Mouse (Mus musculus): ENCODE data around the gene Btbd18. TPM values are rescaled to one million over a fixed set of nuclear protein-coding genes. Genes with fewer than 3 reads are reported as not detected.
A peak's percentile ranks its signal among the peaks of the same experiment; 100 is the strongest.

Btbd18 gene
- total and polyA plus RNA-seq, 3 experiments, result not detected

DNA sequence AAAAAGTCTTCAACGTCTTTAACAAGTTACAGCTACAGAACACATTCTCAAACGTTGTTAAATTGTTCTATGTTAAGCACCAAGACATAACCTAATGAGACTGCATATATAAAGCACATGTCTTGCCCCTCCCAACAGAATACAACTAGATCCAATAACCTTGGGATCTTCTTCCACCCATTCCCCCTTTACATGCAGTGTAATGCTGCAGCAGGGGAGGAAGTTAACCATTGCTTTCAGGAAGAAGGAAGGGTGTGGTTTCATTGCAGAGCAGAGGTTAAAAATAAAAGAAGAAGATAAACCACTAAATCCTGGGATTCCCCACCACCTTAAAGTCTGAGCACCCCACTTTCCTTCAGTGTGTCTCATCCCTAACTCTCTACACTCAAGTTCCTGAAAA, 36.2 kb upstream of the Btbd18 start:
- 22% methylated on average over 2 of the region's 2 CpGs for WGBS
- Histone ChIP-seq H3K9ac (ENCODE audit: low read depth, low read length) (no peak overlapping the region), H3K27ac (peak overlapping the region; percentile 58), H3K79me2 (replicated peaks; ENCODE audit: control insufficient read depth, insufficient read depth, low read length) (peaks cover 6% of the 10 kb centered on the region), H3K4me1 (ENCODE audit: control insufficient read depth, insufficient read depth, low read length) (peaks cover 28% of the 10 kb centered on the region), H3K27me3 (ENCODE audit: control insufficient read depth, insufficient read depth, low read length) (no peaks in the 10 kb centered on the region), H3K4me3 (no peak overlapping the region), H3K36me3 (ENCODE audit: control insufficient read depth, insufficient read depth, low read length) (peaks cover 73% of the 10 kb centered on the region)
- intact Hi-C loops (cut with DNase I), result loop anchor here (2.0 kb wide), 1 partner anchor 16 kb away; no protein-coding TSS in a partner anchor
- no peak for DNase-seq
- TF ChIP-seq POLR2A (IDR thresholded peaks at IDR 0.05; ENCODE audit: insufficient read depth, low read depth, low read length) (no peak), CTCF (IDR thresholded peaks at IDR 0.05) (no peak), EP300 (IDR thresholded peaks at IDR 0.05; ENCODE audit: insufficient read depth, low read depth, low read length) (no peak)

DNA sequence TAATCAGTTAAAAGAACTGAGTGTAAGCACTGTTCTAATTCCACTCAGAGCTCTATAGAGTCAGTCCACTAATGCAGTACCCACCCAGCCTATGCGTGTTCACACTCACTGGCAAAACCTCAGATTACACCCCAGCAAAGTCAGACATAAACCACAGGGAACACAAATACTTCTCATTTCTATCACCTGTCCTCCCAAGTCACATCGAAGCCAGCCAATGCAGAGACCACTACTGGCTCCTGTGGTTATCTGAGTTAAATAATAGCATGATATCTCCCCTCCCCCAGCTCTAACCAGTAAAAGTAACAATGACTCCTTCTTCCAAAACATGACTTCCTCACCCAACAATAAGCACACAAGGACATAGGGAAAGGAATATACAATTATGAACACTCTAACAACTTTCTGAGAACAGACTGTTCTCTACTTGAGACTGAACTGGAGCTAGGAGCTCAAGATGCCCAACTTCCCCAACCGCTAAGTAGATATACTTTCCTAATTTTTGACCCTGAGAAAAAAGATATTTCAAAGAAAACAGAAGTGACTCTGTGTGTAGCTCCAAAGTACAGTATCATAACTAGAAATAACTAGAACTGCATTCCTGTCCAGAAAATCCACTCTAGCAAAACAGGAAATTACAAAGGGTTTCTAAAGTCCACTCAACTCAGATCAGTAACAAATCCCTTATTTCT, 35.3 kb upstream of the Btbd18 start:
- peaks cover 6% of the 10 kb centered on the region for H3K79me2 ChIP-seq (replicated peaks; ENCODE audit: control insufficient read depth, insufficient read depth, low read length)
- DNase-seq, result no peak
- no peaks in the 10 kb centered on the region for H3K27me3 ChIP-seq (ENCODE audit: control insufficient read depth, insufficient read depth, low read length)
- H3K4me3 ChIP-seq, result no peak overlapping the region
- H3K9ac ChIP-seq (ENCODE audit: low read depth, low read length), result no peak overlapping the region
- intact Hi-C loops (cut with DNase I), result loop anchor here (2.0 kb wide), 1 partner anchor 15 kb away; no protein-coding TSS in a partner anchor
- TF ChIP-seq CTCF (IDR thresholded peaks at IDR 0.05), result no peak
- no peak for TF ChIP-seq EP300 (IDR thresholded peaks at IDR 0.05; ENCODE audit: insufficient read depth, low read depth, low read length)
- TF ChIP-seq POLR2A (IDR thresholded peaks at IDR 0.05; ENCODE audit: insufficient read depth, low read depth, low read length), result no peak
- H3K4me1 ChIP-seq (ENCODE audit: control insufficient read depth, insufficient read depth, low read length), result peaks cover 30% of the 10 kb centered on the region
- peak overlapping the region; percentile 58 for H3K27ac ChIP-seq
- WGBS, result 39% methylated on average over 3 of the region's 3 CpGs
- peaks cover 72% of the 10 kb centered on the region for H3K36me3 ChIP-seq (ENCODE audit: control insufficient read depth, insufficient read depth, low read length)

DNA sequence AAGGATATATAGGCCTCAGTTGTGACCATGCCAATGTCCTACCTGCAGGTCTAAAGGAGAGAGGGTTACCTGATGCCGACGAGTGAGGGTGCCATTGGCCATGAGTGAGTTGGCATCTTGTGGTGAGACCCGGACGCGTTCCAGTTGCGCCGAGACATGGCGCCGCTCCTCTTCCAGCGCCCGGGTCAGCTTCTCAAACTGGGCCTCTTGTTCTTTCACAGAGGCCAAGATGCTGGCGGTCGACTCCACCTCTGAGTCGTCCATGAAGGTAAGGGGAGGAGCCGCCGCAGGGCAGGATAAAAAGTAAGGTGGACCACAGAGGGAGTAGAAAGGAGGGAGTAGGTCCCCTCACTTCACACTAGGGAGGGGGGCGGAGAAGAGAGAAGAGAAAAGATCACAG, 34.7 kb upstream of the Btbd18 start:
- 91% methylated on average over 17 of the region's 17 CpGs for WGBS
- Histone ChIP-seq H3K79me2 (replicated peaks; ENCODE audit: control insufficient read depth, insufficient read depth, low read length) (peaks cover 6% of the 10 kb centered on the region), H3K9ac (ENCODE audit: low read depth, low read length) (peak overlapping the region; percentile 54; the same call in 1 of the 2 replicates), H3K4me3 (no peak overlapping the region), H3K4me1 (ENCODE audit: control insufficient read depth, insufficient read depth, low read length) (peaks cover 30% of the 10 kb centered on the region), H3K36me3 (ENCODE audit: control insufficient read depth, insufficient read depth, low read length) (peaks cover 70% of the 10 kb centered on the region), H3K27me3 (ENCODE audit: control insufficient read depth, insufficient read depth, low read length) (no peaks in the 10 kb centered on the region), H3K27ac (peak overlapping the region; percentile 58)
- intact Hi-C loops (cut with DNase I), result no loop called here
- no peak for TF ChIP-seq CTCF (IDR thresholded peaks at IDR 0.05)
- TF ChIP-seq EP300 (IDR thresholded peaks at IDR 0.05; ENCODE audit: insufficient read depth, low read depth, low read length), result no peak
- DNase-seq, result no peak

DNA sequence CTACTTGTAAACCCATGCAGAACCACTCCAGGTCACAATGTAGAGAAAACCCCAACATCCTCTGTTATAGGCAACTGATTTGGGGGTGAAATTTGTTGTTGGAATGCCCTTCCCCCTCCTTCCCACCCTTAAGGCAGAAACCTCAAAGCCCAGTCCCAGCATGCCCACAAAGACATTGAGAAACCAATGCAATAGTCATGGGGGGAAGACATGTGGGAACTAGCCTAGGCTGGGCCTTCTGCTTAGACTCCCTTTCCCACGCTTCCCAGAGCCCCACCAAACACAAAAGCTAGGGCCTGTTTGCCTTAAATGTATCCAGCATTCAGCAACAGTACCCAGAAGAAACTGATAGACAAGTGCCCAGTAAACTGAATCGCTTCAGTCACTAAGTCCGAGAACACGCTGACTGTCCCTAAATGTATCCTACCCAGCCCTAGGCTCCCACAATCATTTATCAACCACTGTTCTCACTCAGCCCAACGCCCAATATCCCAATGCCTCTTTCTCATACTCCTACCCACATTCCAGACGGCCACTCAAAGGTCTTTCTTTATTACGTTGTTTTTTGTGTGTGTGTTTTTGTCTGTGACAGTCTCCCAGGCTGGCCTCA, 32.4 kb upstream of the Btbd18 start:
- TF ChIP-seq POLR2A (IDR thresholded peaks at IDR 0.05; ENCODE audit: insufficient read depth, low read depth, low read length), result no peak
- TF ChIP-seq EP300 (IDR thresholded peaks at IDR 0.05; ENCODE audit: insufficient read depth, low read depth, low read length), result no peak
- no peak for TF ChIP-seq CTCF (IDR thresholded peaks at IDR 0.05)
- intact Hi-C loops (cut with DNase I), result no loop called here
- Histone ChIP-seq H3K4me3 (no peak overlapping the region), H3K79me2 (replicated peaks; ENCODE audit: control insufficient read depth, insufficient read depth, low read length) (peaks cover 8% of the 10 kb centered on the region), H3K27me3 (ENCODE audit: control insufficient read depth, insufficient read depth, low read length) (no peaks in the 10 kb centered on the region), H3K4me1 (ENCODE audit: control insufficient read depth, insufficient read depth, low read length) (peaks cover 28% of the 10 kb centered on the region), H3K9ac (ENCODE audit: low read depth, low read length) (no peak overlapping the region), H3K36me3 (ENCODE audit: control insufficient read depth, insufficient read depth, low read length) (peaks cover 75% of the 10 kb centered on the region), H3K27ac (no peak overlapping the region; the same call in 1 of the 2 replicates)
- no peak for DNase-seq
- 70% methylated on average over 7 of the region's 7 CpGs for WGBS

DNA sequence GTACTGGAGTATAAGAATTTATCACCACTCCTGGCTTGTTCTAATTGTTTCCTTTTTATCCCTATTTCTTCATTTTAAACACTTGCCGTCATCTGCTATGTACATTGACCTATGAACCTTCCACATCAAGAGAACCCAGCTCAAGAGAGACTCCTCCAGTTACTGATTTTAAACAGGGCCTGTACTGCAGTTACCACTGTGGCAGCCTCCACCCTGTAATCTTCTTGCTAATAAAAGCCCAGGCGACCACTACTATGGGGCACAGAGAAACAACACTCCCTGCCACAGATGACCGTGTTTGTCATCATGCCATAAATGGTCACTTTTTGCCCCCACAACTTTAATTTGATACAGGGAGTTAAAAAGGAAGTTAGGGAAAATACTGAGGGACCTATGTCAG, 31.8 kb upstream of the Btbd18 start:
- WGBS, result 28% methylated on average over 3 of the region's 3 CpGs

DNA sequence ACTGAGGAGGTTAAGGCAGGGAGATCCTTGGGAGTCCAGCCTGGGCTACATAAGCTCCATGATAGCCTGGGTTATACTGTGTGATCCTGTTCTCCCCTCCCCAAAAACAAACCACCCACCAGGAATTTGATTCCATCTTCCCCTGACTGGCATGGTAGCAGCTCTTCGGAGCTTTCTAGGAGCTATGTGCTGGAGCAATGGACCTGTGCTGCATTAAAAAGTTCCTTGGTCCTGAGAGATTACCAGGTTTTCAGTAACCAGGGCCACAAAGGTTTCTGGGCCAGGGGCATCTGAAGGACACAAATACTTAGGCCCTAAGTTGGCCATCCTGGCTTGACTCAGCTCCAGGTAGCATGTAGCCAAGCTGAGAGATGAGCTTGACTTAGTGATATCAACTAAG, 26.9 kb upstream of the Btbd18 start:
- Histone ChIP-seq H3K9ac (ENCODE audit: low read depth, low read length) (no peak overlapping the region), H3K79me2 (replicated peaks; ENCODE audit: control insufficient read depth, insufficient read depth, low read length) (peaks cover 2% of the 10 kb centered on the region), H3K27me3 (ENCODE audit: control insufficient read depth, insufficient read depth, low read length) (no peaks in the 10 kb centered on the region), H3K4me3 (no peak overlapping the region), H3K27ac (peak overlapping the region; percentile 87), H3K4me1 (ENCODE audit: control insufficient read depth, insufficient read depth, low read length) (peaks cover 46% of the 10 kb centered on the region), H3K36me3 (ENCODE audit: control insufficient read depth, insufficient read depth, low read length) (peaks cover 68% of the 10 kb centered on the region)
- TF ChIP-seq POLR2A (IDR thresholded peaks at IDR 0.05; ENCODE audit: insufficient read depth, low read depth, low read length) (no peak), EP300 (IDR thresholded peaks at IDR 0.05; ENCODE audit: insufficient read depth, low read depth, low read length) (no peak), CTCF (IDR thresholded peaks at IDR 0.05) (no peak)
- intact Hi-C loops (cut with DNase I), result loop anchor here (2.0 kb wide), 1 partner anchor 19 kb away; the partner anchor contains the start of gene Ctnnd1
- no peak for DNase-seq
- WGBS, result 85% methylated on average over 1 of the region's 1 CpGs

More for the DNA sequence above, 31.8 kb upstream of the Btbd18 start:
- Histone ChIP-seq H3K9ac (ENCODE audit: low read depth, low read length) (0 out of 2 replicates have a peak overlapping the region, but pooled peaks have one; percentile 34), H3K4me1 (ENCODE audit: control insufficient read depth, insufficient read depth, low read length) (peaks cover 32% of the 10 kb centered on the region), H3K27me3 (ENCODE audit: control insufficient read depth, insufficient read depth, low read length) (no peaks in the 10 kb centered on the region), H3K4me3 (no peak overlapping the region), H3K79me2 (replicated peaks; ENCODE audit: control insufficient read depth, insufficient read depth, low read length) (peaks cover 8% of the 10 kb centered on the region), H3K27ac (peak overlapping the region; percentile 6; the same call in 1 of the 2 replicates), H3K36me3 (ENCODE audit: control insufficient read depth, insufficient read depth, low read length) (peaks cover 75% of the 10 kb centered on the region)
- no peak for DNase-seq
- TF ChIP-seq EP300 (IDR thresholded peaks at IDR 0.05; ENCODE audit: insufficient read depth, low read depth, low read length) (no peak), POLR2A (IDR thresholded peaks at IDR 0.05; ENCODE audit: insufficient read depth, low read depth, low read length) (no peak), CTCF (IDR thresholded peaks at IDR 0.05) (no peak)
- intact Hi-C loops (cut with DNase I), result no loop called here

Measured in heart, adult 2 months (tissue).